Mouse (Mus musculus): ENCODE measurements around the gene Rab12. TPM values are rescaled to one million over a fixed set of nuclear protein-coding genes. Genes with fewer than 3 reads are reported as not detected.

Gene Rab12
- polyA plus RNA-seq (2012; fragmentation: generic; extraction: Trizol), result 10 to 100 TPM in 1 of 2 experiments, 1 to 10 TPM in 1; 6.0 to 47.4 TPM

DNA sequence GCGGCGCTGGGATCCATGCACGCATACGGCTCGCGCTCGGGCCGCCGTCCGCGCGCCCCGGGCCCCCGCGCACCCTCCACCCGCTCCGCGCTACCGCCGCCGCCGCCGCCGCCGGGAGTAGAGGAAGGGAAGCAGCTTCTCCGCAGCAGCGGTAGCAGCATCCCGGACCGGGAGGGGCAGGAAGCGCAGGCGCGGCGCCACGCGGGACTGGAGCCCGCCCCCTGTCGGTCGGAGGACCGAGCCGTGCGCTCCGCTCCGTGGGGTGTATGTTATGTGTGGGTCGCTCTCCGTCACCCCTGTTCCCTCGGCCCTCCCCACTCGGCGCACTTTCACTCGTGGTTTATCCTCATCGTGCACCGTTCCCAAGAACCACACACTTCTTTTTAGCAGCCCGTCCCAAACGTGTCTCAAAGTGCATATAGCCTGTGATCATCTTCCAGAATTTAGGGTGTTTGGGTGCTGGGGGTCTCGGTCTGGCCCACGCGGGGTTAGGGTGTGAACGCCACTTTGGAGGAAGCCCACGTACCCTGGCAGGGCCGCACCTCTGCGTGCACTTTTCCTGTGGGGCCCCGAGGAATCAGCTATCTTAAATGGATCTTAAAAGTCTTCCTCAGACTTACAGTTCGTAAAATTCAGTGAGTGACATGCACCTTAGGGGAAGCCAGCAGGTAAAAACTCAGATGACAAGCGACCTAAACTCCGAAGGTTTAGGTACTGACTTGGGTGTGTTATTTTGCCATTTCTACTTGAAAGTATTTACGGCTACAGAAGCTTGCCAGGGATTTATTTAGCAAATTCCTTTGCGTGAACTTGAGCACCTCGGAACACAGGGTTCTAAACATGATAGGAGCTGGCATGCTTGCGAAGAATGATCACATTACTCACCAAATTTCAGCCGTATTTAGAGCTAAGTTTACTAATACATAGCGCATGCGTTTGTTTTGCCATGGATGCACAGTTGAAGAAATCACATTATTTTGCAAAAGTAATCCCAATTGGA lies at the start of gene Rab12:
Gene Rab12 (minus strand): TSS at position 176 of the 1,000 bp plus-strand sequence.

DNA sequence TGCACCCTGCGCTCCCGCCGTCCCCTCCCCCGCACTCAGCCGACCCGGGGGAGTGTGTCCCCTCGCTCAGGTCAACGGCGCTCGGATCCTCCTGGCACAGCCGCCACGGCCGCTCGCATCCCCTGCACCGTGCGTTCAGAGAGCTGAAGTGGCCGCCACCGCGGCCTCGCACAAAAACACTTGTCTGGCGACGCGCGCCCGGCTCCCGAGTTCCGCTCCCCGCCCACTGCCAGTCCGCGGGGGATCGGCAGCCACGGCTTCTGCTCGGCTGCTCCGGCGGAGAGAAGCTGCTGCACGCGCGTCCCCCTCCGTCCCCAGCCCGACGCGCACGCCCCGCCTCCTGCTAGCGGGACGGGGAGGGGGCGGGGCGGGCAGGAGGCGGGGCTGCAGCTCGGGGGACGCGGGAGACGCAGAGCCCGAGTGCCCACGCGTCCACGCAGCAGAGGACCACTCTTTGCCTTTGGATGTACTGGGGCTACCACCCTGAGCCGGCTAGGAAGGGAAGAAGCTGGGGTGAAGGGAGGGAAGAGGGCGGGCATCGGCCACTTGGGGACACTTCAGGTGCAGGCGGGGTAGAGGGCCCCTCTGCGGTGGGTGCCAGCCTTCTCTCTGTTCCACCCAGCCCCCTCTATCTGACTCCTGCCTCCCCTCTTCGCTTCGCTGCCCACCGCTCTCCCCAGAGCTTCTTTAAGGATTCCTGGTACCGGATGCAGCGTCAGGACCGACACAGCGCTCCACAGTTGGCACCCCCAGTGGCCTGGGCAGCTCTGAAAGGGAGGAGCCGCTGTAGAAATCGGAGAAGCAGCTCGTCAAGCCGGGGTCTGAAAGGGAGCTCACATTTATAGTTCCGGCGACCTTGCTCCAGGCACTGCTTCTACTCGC lies 69.8 kb downstream of the Rab12 start, which contains the start of gene Mtcl1:
Gene Mtcl1 (minus strand): TSS at position 291 of the 882 bp plus-strand sequence.

Other genes with a start within 250 kb of the Rab12 start
- 1 to 10 TPM; 2.4 to 3.7 TPM for gene Mtcl1, start 70.0 kb downstream of the Rab12 start, polyA plus RNA-seq (2012; fragmentation: generic; extraction: Trizol)
- under 1 TPM; 0.06 to 0.11 TPM for gene Themis3, start 74.9 kb upstream of the Rab12 start, polyA plus RNA-seq (2012; fragmentation: generic; extraction: Trizol)